Mouse (Mus musculus): Measurements from ENCODE around the gene 4930519G04Rik. TPM values are rescaled to one million over a fixed set of nuclear protein-coding genes. Genes with fewer than 3 reads are reported as not detected.
"Not testable (repeated sequence)": the region's sequence is repeated elsewhere in the genome, so short reads cannot be mapped to it uniquely, and the experiment has no call there.

Gene 4930519G04Rik
- polyA plus RNA-seq, 1 experiment from 2014 or later = not detected

GRCm38 (mm10) chr5:114851565-114852236 lies 1.8 kb upstream of the 4930519G04Rik start:
- Histone ChIP-seq H3K4me1 (no peaks in the 10 kb centered on the region), H3K9me3 (no peaks in the 10 kb centered on the region), H3K27ac (no peak overlapping the region), H3K4me3 (replicated peaks) (no peak overlapping the region), H3K36me3 (replicated peaks) (no peaks in the 10 kb centered on the region), H3K4me2 (no peak overlapping the region), H3K9ac (no peak overlapping the region), H3K27me3 (no peaks in the 10 kb centered on the region; the same call in 1 of the 2 replicates)
- 86% methylated on average over 20 of the region's 20 CpGs for WGBS
- ATAC-seq (ENCODE audit: low FRiP score) = no peak

GRCm38 (mm10) chr5:114858582-114858981 lies 5.1 kb downstream of the 4930519G04Rik start, which contains the start of gene Gm9936:
Gene Gm9936 (minus strand): TSS chr5:114858682.
- Histone ChIP-seq H3K9me3 (no peaks in the 10 kb centered on the region), H3K4me2 (peak within 1 kb of the TSS; percentile 60), H3K36me3 (replicated peaks) (no peaks in the 10 kb centered on the region), H3K4me1 (peaks cover 5% of the 10 kb centered on the region; the same call in 1 of the 2 replicates), H3K9ac (peak within 1 kb of the TSS; percentile 51), H3K27me3 (peaks cover 20% of the 10 kb centered on the region), H3K4me3 (replicated peaks) (peak within 1 kb of the TSS; percentile 32), H3K27ac (no peak within 1 kb of the TSS)
- ATAC-seq (ENCODE audit: low FRiP score) = no peak
- 87% methylated on average over 12 of the region's 12 CpGs for WGBS

GRCm38 (mm10) chr5:114859253-114859652 lies 5.8 kb downstream of the 4930519G04Rik start:
- Histone ChIP-seq H3K9ac (peak overlapping the region; percentile 51), H3K4me3 (replicated peaks) (peak overlapping the region; percentile 32), H3K27ac (no peak overlapping the region), H3K36me3 (replicated peaks) (no peaks in the 10 kb centered on the region), H3K4me2 (peak overlapping the region; percentile 60), H3K4me1 (peaks cover 5% of the 10 kb centered on the region; the same call in 1 of the 2 replicates), H3K9me3 (no peaks in the 10 kb centered on the region), H3K27me3 (peaks cover 20% of the 10 kb centered on the region)
- WGBS = 4% methylated on average over 18 of the region's 18 CpGs
- ATAC-seq (ENCODE audit: low FRiP score) = no peak

GRCm38 (mm10) chr5:114861730-114862129 lies 8.3 kb downstream of the 4930519G04Rik start:
- H3K9ac ChIP-seq = no peak overlapping the region
- H3K4me3 ChIP-seq (replicated peaks) = no peak overlapping the region
- H3K27ac ChIP-seq = no peak overlapping the region
- no peaks in the 10 kb centered on the region for H3K9me3 ChIP-seq
- no peak overlapping the region for H3K4me2 ChIP-seq
- WGBS = 82% methylated on average over 6 of the region's 6 CpGs
- peaks cover 5% of the 10 kb centered on the region; the same call in 1 of the 2 replicates for H3K4me1 ChIP-seq
- H3K27me3 ChIP-seq = peaks cover 20% of the 10 kb centered on the region
- H3K36me3 ChIP-seq (replicated peaks) = no peaks in the 10 kb centered on the region
- ATAC-seq (ENCODE audit: low FRiP score) = no peak

GRCm38 (mm10) chr5:114864813-114865212 lies 11.3 kb downstream of the 4930519G04Rik start:
- peaks cover 7% of the 10 kb centered on the region; the same call in 1 of the 2 replicates for H3K27me3 ChIP-seq
- H3K9ac ChIP-seq = no peak overlapping the region
- H3K9me3 ChIP-seq = peaks cover 8% of the 10 kb centered on the region
- H3K27ac ChIP-seq = no peak overlapping the region
- H3K36me3 ChIP-seq (replicated peaks) = no peaks in the 10 kb centered on the region
- H3K4me1 ChIP-seq = no peaks in the 10 kb centered on the region
- 85% methylated on average over 7 of the region's 7 CpGs for WGBS
- no peak overlapping the region for H3K4me3 ChIP-seq (replicated peaks)
- no peak overlapping the region for H3K4me2 ChIP-seq
- ATAC-seq (ENCODE audit: low FRiP score) = no peak

- Histone ChIP-seq H3K4me3 (replicated peaks) (no peak overlapping the region), H3K4me1 (no peaks in the 10 kb centered on the region), H3K4me2 (no peak overlapping the region), H3K9me3 (peaks cover 8% of the 10 kb centered on the region), H3K27me3 (peaks cover 4% of the 10 kb centered on the region; the same call in 1 of the 2 replicates), H3K9ac (no peak overlapping the region), H3K27ac (no peak overlapping the region), H3K36me3 (replicated peaks) (no peaks in the 10 kb centered on the region)
- WGBS = 89% methylated on average over 12 of the region's 12 CpGs
- no peak for ATAC-seq (ENCODE audit: low FRiP score)
Measured at GRCm38 (mm10) chr5:114865279-114865678, 11.8 kb downstream of the 4930519G04Rik start.

GRCm38 (mm10) chr5:114875858-114876257 lies 22.4 kb downstream of the 4930519G04Rik start:
- no peak overlapping the region for H3K4me2 ChIP-seq
- 57% methylated on average over 6 of the region's 6 CpGs for WGBS
- no peak for ATAC-seq (ENCODE audit: low FRiP score)
- H3K27ac ChIP-seq = peak overlapping the region; percentile 25; the same call in 1 of the 2 replicates
- 0 out of 2 replicates have a peak, but pooled peaks cover 4% of the 10 kb centered on the region for H3K27me3 ChIP-seq
- no peaks in the 10 kb centered on the region for H3K36me3 ChIP-seq (replicated peaks)
- peaks cover 24% of the 10 kb centered on the region for H3K4me1 ChIP-seq
- H3K9ac ChIP-seq = no peak overlapping the region
- no peaks in the 10 kb centered on the region for H3K9me3 ChIP-seq
- H3K4me3 ChIP-seq (replicated peaks) = no peak overlapping the region

GRCm38 (mm10) chr5:114876331-114876730 lies 22.9 kb downstream of the 4930519G04Rik start:
- Histone ChIP-seq H3K27me3 (0 out of 2 replicates have a peak, but pooled peaks cover 4% of the 10 kb centered on the region), H3K4me3 (replicated peaks) (no peak overlapping the region), H3K27ac (peak overlapping the region; percentile 25; the same call in 1 of the 2 replicates), H3K9ac (no peak overlapping the region), H3K36me3 (replicated peaks) (no peaks in the 10 kb centered on the region), H3K4me1 (peaks cover 24% of the 10 kb centered on the region), H3K9me3 (no peaks in the 10 kb centered on the region), H3K4me2 (no peak overlapping the region)
- 9% methylated on average over 6 of the region's 6 CpGs for WGBS
- ATAC-seq (ENCODE audit: low FRiP score) = no peak

- Histone ChIP-seq H3K4me1 (peaks cover 24% of the 10 kb centered on the region), H3K4me2 (no peak overlapping the region), H3K27me3 (0 out of 2 replicates have a peak, but pooled peaks cover 4% of the 10 kb centered on the region), H3K27ac (no peak overlapping the region), H3K9me3 (no peaks in the 10 kb centered on the region), H3K9ac (no peak overlapping the region), H3K36me3 (replicated peaks) (no peaks in the 10 kb centered on the region), H3K4me3 (replicated peaks) (no peak overlapping the region)
- 64% methylated on average over 7 of the region's 7 CpGs for WGBS
- no peak for ATAC-seq (ENCODE audit: low FRiP score)
Measured at GRCm38 (mm10) chr5:114877487-114877886, 24.0 kb downstream of the 4930519G04Rik start.

GRCm38 (mm10) chr5:114879399-114879798 lies 25.9 kb downstream of the 4930519G04Rik start:
- 74% methylated on average over 13 of the region's 13 CpGs for WGBS
- Histone ChIP-seq H3K4me1 (peaks cover 24% of the 10 kb centered on the region), H3K4me2 (no peak overlapping the region), H3K27ac (no peak overlapping the region), H3K9ac (no peak overlapping the region), H3K36me3 (replicated peaks) (no peaks in the 10 kb centered on the region), H3K9me3 (no peaks in the 10 kb centered on the region), H3K4me3 (replicated peaks) (no peak overlapping the region), H3K27me3 (0 out of 2 replicates have a peak, but pooled peaks cover 4% of the 10 kb centered on the region)
- ATAC-seq (ENCODE audit: low FRiP score) = no peak

- not testable (repeated sequence) for H3K9me3 ChIP-seq; H3K9ac ChIP-seq; H3K4me3 ChIP-seq (replicated peaks); H3K27ac ChIP-seq; H3K27me3 ChIP-seq; H3K4me2 ChIP-seq; H3K36me3 ChIP-seq (replicated peaks); ATAC-seq (ENCODE audit: low FRiP score)
- 86% methylated on average over 6 of the region's 7 CpGs for WGBS
- peaks cover 11% of the 10 kb centered on the region for H3K4me1 ChIP-seq
Measured at GRCm38 (mm10) chr5:114882319-114882718, 28.9 kb downstream of the 4930519G04Rik start.

GRCm38 (mm10) chr5:114883022-114883421 lies 29.6 kb downstream of the 4930519G04Rik start:
- Histone ChIP-seq H3K9me3 (no peaks in the 10 kb centered on the region), H3K4me1 (0 out of 2 replicates have a peak, but pooled peaks cover 6% of the 10 kb centered on the region), H3K27ac (no peak overlapping the region), H3K4me2 (no peak overlapping the region), H3K27me3 (0 out of 2 replicates have a peak, but pooled peaks cover 4% of the 10 kb centered on the region), H3K36me3 (replicated peaks) (no peaks in the 10 kb centered on the region), H3K9ac (no peak overlapping the region), H3K4me3 (replicated peaks) (no peak overlapping the region)
- no peak for ATAC-seq (ENCODE audit: low FRiP score)
- 95% methylated on average over 11 of the region's 11 CpGs for WGBS

- Histone ChIP-seq H3K9me3 (no peaks in the 10 kb centered on the region), H3K27me3 (no peaks in the 10 kb centered on the region), H3K36me3 (replicated peaks) (no peaks in the 10 kb centered on the region), H3K4me3 (replicated peaks) (no peak overlapping the region), H3K4me2 (no peak overlapping the region), H3K4me1 (no peaks in the 10 kb centered on the region), H3K9ac (no peak overlapping the region), H3K27ac (no peak overlapping the region)
- ATAC-seq (ENCODE audit: low FRiP score) = no peak
- 83% methylated on average over 6 of the region's 6 CpGs for WGBS
Measured at GRCm38 (mm10) chr5:114886801-114887200, 33.3 kb downstream of the 4930519G04Rik start.

Data from forebrain, embryonic 12.5 days (tissue).